Mouse (Mus musculus) heart, embryonic 13.5 days (tissue): ENCODE results near the gene Papln. TPM values are rescaled to one million over a fixed set of nuclear protein-coding genes. Genes with fewer than 3 reads are reported as not detected.

ENCODE experiments used
- ATAC-seq: fragments of 200-750 bp; cut with Nextera tagmentation; 2 replicates; pipeline ENCODE4 v1.8.0; 2017; ENCODE audit warnings: moderate TSS enrichment; ENCODE audit not compliant: insufficient number of reproducible peaks, low FRiP score, low TSS enrichment; ENCODE audit errors: extremely low read depth
- H3K27ac ChIP-seq: fragments of 300-500 bp; sonication (generic); replicated peaks from 2 replicates; pipeline ENCODE4 v1.5.1; 2015; ENCODE audit warnings: moderate library complexity, mild to moderate bottlenecking, inconsistent platforms
- H3K27me3 ChIP-seq: fragments of 300-500 bp; sonication (generic); replicated peaks from 2 replicates; pipeline ENCODE4 v1.6.1; 2015; ENCODE audit warnings: mild to moderate bottlenecking, inconsistent platforms
- H3K36me3 ChIP-seq: fragments of 300-500 bp; sonication (generic); 2 replicates; pipeline ENCODE4 v1.6.1; 2015; ENCODE audit warnings: mild to moderate bottlenecking, inconsistent platforms
- H3K4me1 ChIP-seq: fragments of 300-500 bp; sonication (generic); 2 replicates; pipeline ENCODE4 v1.6.1; 2015; ENCODE audit warnings: inconsistent platforms
- H3K4me2 ChIP-seq: fragments of 300-500 bp; sonication (generic); 2 replicates; pipeline ENCODE4 v1.6.1; 2015; ENCODE audit warnings: inconsistent platforms, mild to moderate bottlenecking, moderate library complexity
- H3K4me3 ChIP-seq: fragments of 300-500 bp; sonication (generic); 2 replicates; pipeline ENCODE4 v1.5.1; 2015; ENCODE audit warnings: moderate library complexity, mild to moderate bottlenecking, inconsistent platforms
- H3K9ac ChIP-seq: fragments of 300-500 bp; sonication (generic); 2 replicates; pipeline ENCODE4 v1.6.1; 2015; ENCODE audit warnings: inconsistent platforms, mild to moderate bottlenecking, moderate library complexity
- H3K9me3 ChIP-seq: fragments of 300-500 bp; sonication (generic); 2 replicates; pipeline ENCODE4 v1.6.1; 2016; ENCODE audit warnings: inconsistent platforms
- whole genome bisulfite sequencing: fragments of 180-500 bp; shearing (Covaris S2); methylation state at CpG from one replicate; pipeline ENCODE4 v1.1.7; 2015; ENCODE audit warnings: mixed read lengths; 5-methylcytosine and 5-hydroxymethylcytosine counted together
- polyA plus RNA-seq: library from polyadenylated mRNA; unstranded; fragments of >200 nt; fragmentation: Nextera tagmentation; extraction: Ambion mirVana; gene quantifications from 2 replicates; pipeline ENCODE4 v1.2.1, GENCODE M21; 2015

Gene Papln
- polyA plus RNA-seq, 1 experiment from 2014 or later: 0.33 TPM

- no peak for ATAC-seq
- WGBS: 77% methylated on average over 10 of the region's 10 CpGs
- Histone ChIP-seq H3K9ac (no peak overlapping the region), H3K27ac (no peak overlapping the region), H3K4me2 (no peak overlapping the region), H3K36me3 (peaks cover 50% of the 10 kb centered on the region), H3K4me1 (peaks cover 6% of the 10 kb centered on the region), H3K9me3 (no peaks in the 10 kb centered on the region), H3K27me3 (no peaks in the 10 kb centered on the region), H3K4me3 (no peak overlapping the region)
Observed at GRCm38 (mm10) chr12:83841409-83842190, 78.2 kb downstream of the Papln start.

Other genes starting within 250 kb of the Papln start
- gene Dcaf4, start 243.2 kb upstream of the Papln start, polyA plus RNA-seq: 23.3 TPM in 2 replicates
- gene Zfyve1, start 166.4 kb upstream of the Papln start, polyA plus RNA-seq: 14.6 and 15.9 TPM in 2 replicates
- 151 and 168 TPM in 2 replicates for gene Rbm25, start 132.4 kb upstream of the Papln start, polyA plus RNA-seq
- 40.7 and 42.5 TPM in 2 replicates for gene Psen1, start 75.5 kb upstream of the Papln start, polyA plus RNA-seq
- gene Numb, start 158.3 kb downstream of the Papln start, polyA plus RNA-seq: 28.1 and 32.2 TPM in 2 replicates
- gene Riox1, start 187.0 kb downstream of the Papln start, polyA plus RNA-seq: 8.3 and 8.7 TPM in 2 replicates
- gene Heatr4, start 221.2 kb downstream of the Papln start, polyA plus RNA-seq: not detected in 2 replicates
- gene Acot2, start 224.2 kb downstream of the Papln start, polyA plus RNA-seq: 55.7 and 61.2 TPM in 2 replicates
- gene Acot1, start 245.9 kb downstream of the Papln start, polyA plus RNA-seq: 20.8 and 22.4 TPM in 2 replicates